Mouse (Mus musculus) heart, adult 10 weeks (tissue): ENCODE results near the gene Wfdc6b. TPM values are rescaled to one million over a fixed set of nuclear protein-coding genes. Genes with fewer than 3 reads are reported as not detected.

Experiments used
- polyA plus RNA-seq: library from polyadenylated mRNA; stranded (reverse); fragments of 350-450 nt; fragmentation: Illumina TruSeq; extraction: RNeasy Lipid Tissue Mini Kit (QIAGEN cat#74804); gene quantifications from one replicate; pipeline ENCODE4 v1.2.3, GENCODE M21; 2014; ENCODE audit warnings: low read depth, low replicate concordance

Gene Wfdc6b
- polyA plus RNA-seq = not detected

DNA sequence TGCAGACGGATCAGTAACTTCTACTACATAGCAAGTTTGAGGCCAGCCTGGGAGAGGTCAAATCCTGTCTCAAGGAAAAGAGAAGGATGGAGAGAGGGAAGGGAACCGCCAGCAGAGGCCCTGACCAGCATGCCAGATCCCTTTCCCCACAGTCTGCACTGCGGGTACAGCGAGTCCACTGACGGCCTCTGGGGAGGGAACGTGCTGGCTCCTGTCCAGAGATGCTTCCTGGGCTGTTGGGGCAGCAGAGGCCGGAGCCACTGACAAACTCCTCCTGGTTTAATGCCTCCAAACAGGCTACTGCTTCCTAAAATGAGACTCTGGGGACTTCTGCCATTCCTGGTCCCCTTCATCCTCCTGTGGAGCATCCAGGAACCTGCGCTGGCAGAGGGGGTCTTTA is at the start of gene Wfdc6b, which contains the start of gene Wfdc8:
Gene Wfdc6b (plus strand): TSS at position 52 of the 400 bp plus-strand sequence.
Gene Wfdc8 (minus strand): TSS at position 156 of the 400 bp plus-strand sequence.

DNA sequence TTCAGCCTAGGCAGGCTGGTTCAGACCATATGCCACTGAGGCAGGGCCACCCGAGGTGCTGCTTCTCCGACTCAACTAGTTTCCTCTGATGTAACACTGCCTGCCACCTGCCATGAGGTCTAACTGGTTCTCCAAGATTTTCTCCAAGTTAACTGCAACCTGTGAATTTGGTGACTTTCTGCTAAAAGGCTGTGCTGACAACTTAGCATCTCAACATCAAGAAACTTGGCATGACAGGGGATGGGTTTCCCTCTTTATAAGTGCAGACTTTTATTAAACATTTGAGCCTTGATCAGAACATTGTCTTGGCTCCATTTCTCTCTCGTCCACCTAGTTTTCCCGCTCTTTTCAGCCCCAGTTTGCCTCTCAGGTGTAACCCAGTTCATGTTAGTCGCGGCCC is 40.0 kb upstream of the Wfdc6b start, which contains the start of gene Spint3:
Gene Spint3 (minus strand): TSS at position 101 of the 400 bp plus-strand sequence.

DNA sequence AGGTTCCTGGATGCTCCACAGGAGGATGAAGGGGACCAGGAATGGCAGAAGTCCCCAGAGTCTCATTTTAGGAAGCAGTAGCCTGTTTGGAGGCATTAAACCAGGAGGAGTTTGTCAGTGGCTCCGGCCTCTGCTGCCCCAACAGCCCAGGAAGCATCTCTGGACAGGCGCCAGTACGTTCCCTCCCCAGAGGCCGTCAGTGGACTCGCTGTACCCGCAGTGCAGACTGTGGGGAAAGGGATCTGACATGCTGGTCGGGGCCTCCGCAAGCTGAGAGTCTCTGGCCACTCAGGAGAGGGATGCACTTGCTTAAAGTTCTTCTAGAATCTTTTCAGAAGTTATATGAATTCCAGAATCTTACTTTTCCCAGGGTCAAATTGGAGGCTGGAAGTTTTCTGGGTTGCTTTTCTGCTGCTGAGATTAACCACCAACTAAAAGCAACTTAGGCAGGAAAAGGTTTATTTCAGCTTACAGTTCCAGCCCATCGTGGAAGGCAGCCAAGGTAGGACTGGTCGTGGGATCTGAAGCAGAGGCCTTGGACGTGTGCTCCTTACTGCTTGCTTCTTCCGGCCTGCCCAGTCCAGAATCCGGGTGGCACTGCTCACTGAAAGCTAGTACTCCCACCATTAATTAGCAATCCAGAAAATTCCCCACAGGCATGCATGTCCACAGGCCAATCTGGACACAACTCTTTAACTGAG is 28.1 kb upstream of the Wfdc6b start, which contains the start of gene Wfdc6a:
Gene Wfdc6a (minus strand): TSS at position 423 of the 701 bp plus-strand sequence.

DNA sequence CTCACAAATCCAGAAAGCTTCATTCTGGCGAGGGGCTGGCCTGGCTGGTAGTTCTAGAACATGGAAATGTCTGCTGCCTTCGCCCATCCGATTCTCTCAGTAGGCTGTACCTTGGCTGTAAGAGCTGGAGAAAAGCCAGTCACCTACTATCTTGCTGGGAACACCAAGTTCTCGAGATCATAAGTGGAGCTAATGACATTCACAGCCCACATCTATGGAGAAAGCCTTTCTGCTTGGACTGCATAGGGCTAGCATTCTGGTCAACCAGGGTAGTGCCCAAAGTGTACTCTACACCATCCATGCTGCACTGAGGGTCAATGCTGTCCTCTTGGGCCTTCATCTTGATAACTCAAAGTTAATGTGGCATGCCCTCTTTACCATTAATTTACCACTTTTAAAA is 19.8 kb upstream of the Wfdc6b start, which contains the start of gene Eppin:
Gene Eppin (minus strand): TSS at position 101 of the 400 bp plus-strand sequence.

DNA sequence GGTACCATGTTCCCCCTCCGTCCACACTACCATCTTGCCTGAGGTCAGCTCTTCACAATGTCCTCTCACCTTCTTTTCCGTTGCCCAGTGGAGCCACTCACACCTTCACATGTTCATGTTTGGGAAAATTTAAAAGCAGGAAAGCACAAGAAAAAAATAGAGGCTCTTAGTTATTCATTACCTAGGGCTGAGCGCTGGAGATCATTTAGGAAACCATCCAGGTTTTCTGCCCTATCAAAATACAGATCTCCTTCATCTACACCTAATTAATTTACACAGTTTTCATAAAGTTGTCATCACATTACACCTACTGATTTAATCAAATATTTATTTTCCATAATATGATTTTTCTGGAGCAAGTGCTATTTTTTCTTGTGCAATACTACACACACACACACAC is 25.4 kb downstream of the Wfdc6b start, which contains the start of gene Wfdc16:
Gene Wfdc16 (minus strand): TSS at position 101 of the 400 bp plus-strand sequence.

DNA sequence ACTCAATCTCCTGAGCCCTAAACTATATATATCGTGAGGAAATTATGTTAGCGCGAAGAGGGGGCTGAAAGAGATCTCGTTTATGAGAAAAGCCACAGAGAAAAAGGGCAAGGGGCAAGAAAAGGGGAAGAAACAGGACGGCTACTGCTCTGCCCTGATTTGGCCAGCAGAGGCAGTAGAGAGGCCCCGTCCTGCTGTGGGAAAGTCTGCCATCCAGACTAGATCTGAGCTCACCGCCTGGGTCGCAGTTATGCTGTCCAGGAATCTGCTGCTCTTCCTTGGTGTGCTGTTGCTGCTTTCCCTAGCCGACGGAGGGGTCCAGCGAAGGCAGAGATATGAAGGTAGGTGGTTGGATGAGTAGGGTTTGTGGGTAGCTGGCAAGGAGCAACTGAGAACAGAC is 42.5 kb downstream of the Wfdc6b start, which contains the start of gene Wfdc10:
Gene Wfdc10 (plus strand): TSS at position 189 of the 400 bp plus-strand sequence.

DNA sequence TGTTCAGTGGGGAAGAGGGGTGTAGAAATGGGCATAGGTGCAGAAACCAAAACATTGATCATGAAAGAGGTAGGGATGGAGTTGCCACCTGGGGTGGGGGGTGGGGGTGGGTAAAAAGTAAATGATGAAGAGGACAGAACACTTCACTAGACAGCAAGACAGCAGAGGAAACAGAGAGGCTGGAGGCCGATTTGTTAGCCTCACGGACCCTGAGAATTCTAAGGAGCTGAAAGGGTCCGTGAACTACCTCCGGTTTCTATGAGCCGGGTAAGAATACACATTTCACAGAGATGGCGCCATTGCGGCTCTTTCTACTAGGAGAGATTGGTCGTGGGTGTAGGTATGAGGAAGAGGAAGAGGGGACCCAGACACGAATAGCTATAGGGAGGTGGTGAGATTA is 43.2 kb downstream of the Wfdc6b start, which contains the start of gene Wfdc9:
Gene Wfdc9 (minus strand): TSS at position 101 of the 400 bp plus-strand sequence.

Other genes starting within 250 kb of the Wfdc6b start
- gene Slpi, start 224.4 kb upstream of the Wfdc6b start, polyA plus RNA-seq = 0.79 TPM
- gene Rbpjl, start 210.4 kb upstream of the Wfdc6b start, polyA plus RNA-seq = not detected
- 0.47 TPM for gene Matn4, start 208.4 kb upstream of the Wfdc6b start, polyA plus RNA-seq
- gene Sdc4, start 169.6 kb upstream of the Wfdc6b start, polyA plus RNA-seq = 17.0 TPM
- gene Sys1, start 156.6 kb upstream of the Wfdc6b start, polyA plus RNA-seq = 24.8 TPM
- gene Gm20458, start 152.6 kb upstream of the Wfdc6b start, polyA plus RNA-seq = not detected
- not detected for gene Trp53tg5, start 139.8 kb upstream of the Wfdc6b start, polyA plus RNA-seq
- 23.8 TPM for gene Dbndd2, start 127.4 kb upstream of the Wfdc6b start, polyA plus RNA-seq
- 27.9 TPM for gene Pigt, start 116.0 kb upstream of the Wfdc6b start, polyA plus RNA-seq
- gene Wfdc2, start 51.1 kb upstream of the Wfdc6b start, polyA plus RNA-seq = 2.3 TPM
- gene Spint3, start 40.1 kb upstream of the Wfdc6b start, polyA plus RNA-seq = not detected
- not detected for gene Wfdc6a, start 28.1 kb upstream of the Wfdc6b start, polyA plus RNA-seq
- gene Eppin, start 19.9 kb upstream of the Wfdc6b start, polyA plus RNA-seq = not detected
- gene Wfdc8, start 104 bp downstream of the Wfdc6b start, polyA plus RNA-seq = not detected
- not detected for gene Wfdc16, start 25.3 kb downstream of the Wfdc6b start, polyA plus RNA-seq
- gene Wfdc10, start 42.5 kb downstream of the Wfdc6b start, polyA plus RNA-seq = not detected
- gene Wfdc9, start 43.1 kb downstream of the Wfdc6b start, polyA plus RNA-seq = not detected
- gene Wfdc11, start 60.6 kb downstream of the Wfdc6b start, polyA plus RNA-seq = not detected
- gene Wfdc13, start 71.6 kb downstream of the Wfdc6b start, polyA plus RNA-seq = not detected
- not detected for gene Spint4, start 85.0 kb downstream of the Wfdc6b start, polyA plus RNA-seq
- not detected for gene Spint5, start 101.8 kb downstream of the Wfdc6b start, polyA plus RNA-seq
- 1.5 TPM for gene Wfdc3, start 132.4 kb downstream of the Wfdc6b start, polyA plus RNA-seq
- 21.1 TPM for gene Dnttip1, start 132.5 kb downstream of the Wfdc6b start, polyA plus RNA-seq
- gene Ube2c, start 156.4 kb downstream of the Wfdc6b start, polyA plus RNA-seq = 0.86 TPM
- gene Tnnc2, start 166.4 kb downstream of the Wfdc6b start, polyA plus RNA-seq = not detected
- gene Snx21, start 172.3 kb downstream of the Wfdc6b start, polyA plus RNA-seq = 26.6 TPM
- 11.5 TPM for gene Acot8, start 191.4 kb downstream of the Wfdc6b start, polyA plus RNA-seq
- gene Zswim3, start 191.6 kb downstream of the Wfdc6b start, polyA plus RNA-seq = 2.6 TPM
- gene Zswim1, start 209.2 kb downstream of the Wfdc6b start, polyA plus RNA-seq = 5.1 TPM
- not detected for gene Spata25, start 215.0 kb downstream of the Wfdc6b start, polyA plus RNA-seq
- 159 TPM for gene Ctsa, start 219.4 kb downstream of the Wfdc6b start, polyA plus RNA-seq
- 44.6 TPM for gene Neurl2, start 219.9 kb downstream of the Wfdc6b start, polyA plus RNA-seq
- gene Pltp, start 244.2 kb downstream of the Wfdc6b start, polyA plus RNA-seq = 31.6 TPM